Mouse (Mus musculus) forebrain, postnatal 0 days (tissue): ENCODE measurements at regions not wholly inside any gene's neighbourhood (a gene's known extent, or its start where the extent isn't known, plus 50 kb on each side); places are given as distances from the start of the nearest gene placed in this dataset.

ENCODE experiments used
- ATAC-seq: fragments of 200-750 bp; cut with Nextera tagmentation; 2 replicates; pipeline ENCODE4 v1.8.0; 2017; ENCODE audit warnings: mild to moderate bottlenecking, moderate library complexity
- DNase-seq: peaks from one replicate; pipeline ENCODE4 v3.0.0-alpha.2; 2015
- H3K27ac ChIP-seq: fragments of 300-500 bp; sonication (generic); 2 replicates; pipeline ENCODE4 v1.5.1; 2014; ENCODE audit warnings: low read depth, mild to moderate bottlenecking, antibody characterized with exemption, low read length, moderate library complexity, mixed read lengths
- H3K27me3 ChIP-seq: fragments of 300-500 bp; sonication (generic); 2 replicates; pipeline ENCODE4 v1.6.1; 2014; ENCODE audit warnings: mild to moderate bottlenecking, low read length, mixed read lengths; ENCODE audit not compliant: insufficient read depth
- H3K36me3 ChIP-seq: fragments of 300-500 bp; sonication (generic); 2 replicates; pipeline ENCODE4 v1.6.1; 2014; ENCODE audit warnings: mild to moderate bottlenecking, moderate library complexity; ENCODE audit not compliant: insufficient read depth
- H3K4me1 ChIP-seq: fragments of 300-500 bp; sonication (generic); 2 replicates; pipeline ENCODE4 v1.6.1; 2014; ENCODE audit warnings: antibody characterized with exemption; ENCODE audit not compliant: insufficient read depth
- H3K4me2 ChIP-seq: fragments of 300-500 bp; sonication (generic); 2 replicates; pipeline ENCODE4 v1.6.1; 2014; ENCODE audit warnings: low read depth, mild to moderate bottlenecking, moderate library complexity
- H3K4me3 ChIP-seq: fragments of 300-500 bp; sonication (generic); 2 replicates; pipeline ENCODE4 v1.5.1; 2014; ENCODE audit warnings: low read depth, low read length, mixed read lengths
- H3K9ac ChIP-seq: fragments of 300-500 bp; sonication (generic); 2 replicates; pipeline ENCODE4 v1.6.1; 2014; ENCODE audit warnings: mild to moderate bottlenecking
- H3K9me3 ChIP-seq: fragments of 300-500 bp; sonication (generic); 2 replicates; pipeline ENCODE4 v1.6.1; 2016; ENCODE audit warnings: low read length
- CTCF ChIP-seq: sonication (generic); IDR thresholded peaks from 2 replicates; pipeline ENCODE4 v1.5.1; 2016; ENCODE audit warnings: antibody characterized with exemption, control low read depth, low read depth
- WGBS: fragments of 180-500 bp; shearing (Covaris S2); extraction: QIAGEN DNeasy Blood & Tissue Kit; methylation state at CpG from one replicate; pipeline ENCODE4 v1.1.7; 2014; 5-methylcytosine and 5-hydroxymethylcytosine counted together

DNA sequence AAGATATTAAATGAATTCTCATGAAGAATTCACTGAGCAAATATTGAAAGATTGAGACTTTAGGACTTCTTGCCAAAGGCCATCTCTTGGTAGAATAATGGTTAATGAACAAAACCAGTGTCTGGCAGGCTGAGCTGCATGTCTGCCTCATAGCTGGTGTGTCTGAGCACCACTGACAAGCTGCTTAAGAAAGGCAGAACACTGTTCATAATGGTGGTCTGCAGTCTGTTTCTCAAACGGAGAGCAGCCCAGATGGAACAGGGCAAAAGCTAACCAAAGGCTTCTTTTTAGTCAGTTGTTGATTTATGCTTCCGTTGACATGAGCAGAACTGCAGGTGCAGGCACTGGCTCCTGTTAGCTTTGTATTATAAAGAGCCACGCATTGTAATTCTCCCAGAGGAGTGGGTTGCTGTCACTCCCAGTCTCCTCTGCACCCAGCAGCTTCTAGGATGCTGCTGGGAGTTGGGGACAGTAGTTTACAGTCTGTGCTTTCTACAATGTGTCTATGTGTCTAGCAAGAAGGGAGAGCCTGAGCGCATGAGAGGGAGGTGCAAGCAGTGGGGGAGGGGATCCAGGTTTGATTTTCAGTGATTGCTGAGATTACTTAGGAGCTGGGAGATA lies 1084.2 kb upstream of the Luzp2 start:
- H3K27ac ChIP-seq = no peak overlapping the region
- no peak overlapping the region for H3K4me3 ChIP-seq
- H3K27me3 ChIP-seq = no peaks in the 10 kb centered on the region
- H3K36me3 ChIP-seq = no peaks in the 10 kb centered on the region
- H3K4me1 ChIP-seq = peaks cover 3% of the 10 kb centered on the region; the same call in 1 of the 2 replicates
- H3K4me2 ChIP-seq = no peak overlapping the region
- DNase-seq = peak; percentile 25
- H3K9me3 ChIP-seq = no peaks in the 10 kb centered on the region
- no peak for TF ChIP-seq CTCF
- WGBS = 38% methylated on average over 4 of the region's 4 CpGs
- peak overlapping the region; percentile 6; the same call in 1 of the 2 replicates for H3K9ac ChIP-seq
- ATAC-seq = peak; percentile 66
